Mouse (Mus musculus) lung, postnatal 0 days (tissue): ENCODE results near the gene Man2a1. TPM values are rescaled to one million over a fixed set of nuclear protein-coding genes. Genes with fewer than 3 reads are reported as not detected.

Experiments
- ATAC-seq: fragments of 200-750 bp; cut with Nextera tagmentation; 2 replicates; pipeline ENCODE4 v1.8.0; 2017; ENCODE audit warnings: moderate library complexity
- DNase-seq: peaks from one replicate; pipeline ENCODE4 v3.0.0-alpha.2; 2016; ENCODE audit warnings: low spot score
- H3K27ac ChIP-seq: fragments of 300-500 bp; sonication (generic); 2 replicates; pipeline ENCODE4 v1.5.1; 2014; ENCODE audit warnings: antibody characterized with exemption, mild to moderate bottlenecking, low read length, mixed read lengths
- H3K27me3 ChIP-seq: fragments of 300-500 bp; sonication (generic); replicated peaks from 2 replicates; pipeline ENCODE4 v1.6.1; 2014; ENCODE audit warnings: low read length, mixed read lengths; ENCODE audit not compliant: insufficient read depth
- H3K36me3 ChIP-seq: fragments of 300-500 bp; sonication (generic); 2 replicates; pipeline ENCODE4 v1.6.1; 2014; ENCODE audit warnings: low read length, mixed read lengths; ENCODE audit not compliant: insufficient read depth
- H3K4me1 ChIP-seq: fragments of 300-500 bp; sonication (generic); 2 replicates; pipeline ENCODE4 v1.6.1; 2014; ENCODE audit warnings: antibody characterized with exemption, low read depth, low read length, mixed read lengths; ENCODE audit not compliant: insufficient read depth
- H3K4me2 ChIP-seq: fragments of 300-500 bp; sonication (generic); replicated peaks from 2 replicates; pipeline ENCODE4 v1.6.1; 2014; ENCODE audit warnings: low read depth, mild to moderate bottlenecking, low read length, moderate library complexity, mixed read lengths
- H3K4me3 ChIP-seq: fragments of 300-500 bp; sonication (generic); 2 replicates; pipeline ENCODE4 v1.5.1; 2014; ENCODE audit warnings: low read depth, low read length
- H3K9ac ChIP-seq: fragments of 300-500 bp; sonication (generic); replicated peaks from 2 replicates; pipeline ENCODE4 v1.6.1; 2014; ENCODE audit warnings: low read depth, mild to moderate bottlenecking
- H3K9me3 ChIP-seq: fragments of 300-500 bp; sonication (generic); 2 replicates; pipeline ENCODE4 v1.6.1; 2016; ENCODE audit warnings: low read length, mixed read lengths
- CTCF ChIP-seq: IDR thresholded peaks from 2 replicates; pipeline ENCODE4 v1.5.1; 2016; ENCODE audit warnings: antibody characterized with exemption, mild to moderate bottlenecking
- EP300 ChIP-seq: IDR thresholded peaks from 2 replicates; pipeline ENCODE4 v1.6.1; 2016; ENCODE audit warnings: antibody characterized with exemption, mild to moderate bottlenecking, control low read depth
- WGBS: fragments of 180-500 bp; shearing (Covaris S2); extraction: QIAGEN DNeasy Blood & Tissue Kit; methylation state at CpG from one replicate; pipeline ENCODE4 v1.1.7; 2014; 5-methylcytosine and 5-hydroxymethylcytosine counted together
- polyA plus RNA-seq: library from polyadenylated mRNA; unstranded; fragments of >200 nt; fragmentation: Nextera tagmentation; extraction: Ambion mirVana; gene quantifications from 2 replicates; pipeline ENCODE4 v1.2.1, GENCODE M21; 2015

The Man2a1 gene
- polyA plus RNA-seq, 1 experiment from 2014 or later = 9.7 TPM

DNA sequence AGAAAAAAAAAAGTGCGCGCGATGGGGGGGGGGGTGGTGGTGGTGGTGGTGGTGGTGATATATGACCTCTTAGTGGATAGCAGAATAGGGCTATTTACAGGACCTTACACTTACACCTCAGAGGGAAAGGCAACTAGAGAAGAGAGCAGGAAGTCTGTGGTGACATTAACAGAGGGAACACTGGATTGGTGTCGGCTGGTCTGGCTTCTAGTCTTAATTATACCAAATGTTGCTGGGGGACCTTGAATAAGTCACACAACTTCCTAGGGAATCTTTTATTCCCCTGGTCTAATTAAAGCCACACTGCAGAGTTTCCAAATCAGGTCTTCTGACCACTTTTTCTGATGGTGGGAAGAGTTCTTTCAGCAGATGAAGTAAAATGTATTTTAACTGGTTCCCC, 163.0 kb downstream of the Man2a1 start:
- TF ChIP-seq EP300 = no peak
- TF ChIP-seq CTCF = no peak
- Histone ChIP-seq H3K4me3 (no peak overlapping the region), H3K9me3 (no peaks in the 10 kb centered on the region), H3K4me1 (no peaks in the 10 kb centered on the region), H3K27ac (no peak overlapping the region), H3K9ac (no peak overlapping the region), H3K27me3 (no peaks in the 10 kb centered on the region), H3K36me3 (no peaks in the 10 kb centered on the region), H3K4me2 (no peak overlapping the region)
- DNase-seq = no peak
- no peak for ATAC-seq
- 96% methylated on average over 4 of the region's 4 CpGs for WGBS

DNA sequence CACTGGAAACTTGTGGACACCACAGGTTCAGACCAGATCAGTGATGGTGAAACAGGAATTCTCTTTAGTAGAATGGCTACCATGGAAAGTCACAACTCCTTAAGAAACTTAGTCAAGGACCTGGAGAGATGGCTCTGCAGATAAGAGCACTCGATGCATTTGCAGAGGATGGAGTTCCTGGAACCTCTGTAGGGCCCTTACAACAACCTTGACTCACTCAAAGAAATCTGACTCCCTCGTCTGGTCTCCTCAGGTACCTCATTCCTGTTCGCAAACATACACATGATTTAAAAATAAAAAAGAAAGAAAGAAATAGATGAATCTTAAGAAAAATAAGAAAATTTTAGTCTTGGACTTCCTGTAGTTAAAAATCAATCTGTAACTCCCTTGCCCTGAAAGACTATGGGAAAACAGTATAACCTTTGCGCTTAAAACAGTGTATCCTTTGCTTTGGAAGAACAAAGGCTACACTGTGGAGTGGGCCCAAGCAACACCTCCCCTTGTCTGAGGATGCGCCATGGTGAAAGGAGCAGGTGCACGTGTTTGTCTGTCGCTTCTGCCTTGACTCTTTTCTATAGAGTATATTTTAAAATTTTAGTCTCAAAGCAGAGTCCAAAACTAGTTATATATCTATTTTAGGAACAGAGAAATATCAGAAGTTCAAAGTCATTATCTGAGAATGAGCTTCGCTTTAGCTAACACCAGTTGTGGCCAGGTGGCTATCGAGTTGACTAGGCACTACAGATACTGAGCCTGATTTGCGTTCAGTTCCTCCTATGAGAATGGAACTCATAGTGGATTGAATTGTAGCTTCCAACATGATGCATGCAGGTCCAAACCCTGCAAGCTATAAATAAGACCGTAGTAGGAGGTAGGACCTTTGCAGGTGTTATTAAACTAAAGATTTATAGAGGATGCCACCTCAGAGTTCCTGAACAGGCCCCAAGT, 163.9 kb downstream of the Man2a1 start:
- Histone ChIP-seq H3K9ac (no peak overlapping the region), H3K4me1 (no peaks in the 10 kb centered on the region), H3K4me2 (no peak overlapping the region), H3K27ac (no peak overlapping the region), H3K27me3 (no peaks in the 10 kb centered on the region), H3K9me3 (no peaks in the 10 kb centered on the region), H3K36me3 (no peaks in the 10 kb centered on the region), H3K4me3 (no peak overlapping the region)
- peak; percentile 57 for ATAC-seq
- DNase-seq = peak; percentile 47
- TF ChIP-seq EP300 (no peak), CTCF (no peak)
- 84% methylated on average over 11 of the region's 11 CpGs for whole genome bisulfite sequencing

DNA sequence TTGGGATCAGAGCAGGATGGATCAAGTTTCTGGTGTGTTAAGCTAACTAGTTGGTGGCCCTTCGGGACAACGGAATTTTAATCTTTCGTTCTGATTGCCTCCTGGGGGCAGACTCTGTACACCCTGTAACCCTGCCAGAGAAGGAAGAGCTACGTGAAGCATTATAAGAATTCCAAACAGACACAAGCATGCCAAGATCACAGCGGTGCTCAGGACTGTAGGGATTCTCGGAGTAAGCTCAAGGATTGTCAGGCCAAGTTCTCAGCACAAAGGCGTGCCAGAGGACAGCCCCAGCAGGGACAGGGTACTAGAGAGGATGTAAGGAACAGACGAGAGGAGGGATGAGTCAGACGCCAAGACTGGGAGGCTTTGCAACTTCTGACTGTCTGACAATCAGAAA, 164.8 kb downstream of the Man2a1 start:
- H3K4me1 ChIP-seq = no peaks in the 10 kb centered on the region
- no peaks in the 10 kb centered on the region for H3K36me3 ChIP-seq
- no peak overlapping the region for H3K4me3 ChIP-seq
- WGBS = 45% methylated on average over 9 of the region's 9 CpGs
- H3K27me3 ChIP-seq = no peaks in the 10 kb centered on the region
- ATAC-seq = peak; percentile 38; the same call in 1 of the 2 replicates
- no peak overlapping the region for H3K27ac ChIP-seq
- TF ChIP-seq CTCF (no peak), EP300 (no peak)
- H3K4me2 ChIP-seq = no peak overlapping the region
- H3K9me3 ChIP-seq = no peaks in the 10 kb centered on the region
- no peak overlapping the region for H3K9ac ChIP-seq
- DNase-seq = peak; percentile 34

DNA sequence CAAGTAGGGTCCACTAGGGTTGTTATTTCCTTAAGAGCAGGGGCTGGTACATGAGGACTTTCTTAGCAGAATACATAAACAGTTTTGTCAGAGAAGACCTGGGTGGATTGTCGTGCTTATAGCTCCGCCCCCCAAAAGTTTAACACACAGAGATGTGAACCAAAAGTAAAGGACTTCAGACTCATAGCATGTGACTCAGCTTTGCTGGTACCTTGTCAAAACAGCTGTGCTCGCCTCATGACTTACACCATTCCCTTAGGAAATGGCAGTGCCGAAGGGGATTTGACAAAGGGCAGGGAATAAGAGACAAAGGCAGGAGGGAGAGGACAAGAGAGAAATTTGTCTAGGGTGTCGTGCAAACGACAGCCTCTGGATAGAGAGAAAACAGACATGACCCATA, 166.0 kb downstream of the Man2a1 start:
- Histone ChIP-seq H3K9ac (no peak overlapping the region), H3K9me3 (no peaks in the 10 kb centered on the region), H3K4me1 (no peaks in the 10 kb centered on the region), H3K4me3 (no peak overlapping the region), H3K27me3 (no peaks in the 10 kb centered on the region), H3K4me2 (no peak overlapping the region), H3K36me3 (no peaks in the 10 kb centered on the region), H3K27ac (no peak overlapping the region)
- TF ChIP-seq EP300 (no peak), CTCF (no peak)
- DNase-seq (no peak), ATAC-seq (no peak)
- WGBS = 58% methylated on average over 6 of the region's 6 CpGs

DNA sequence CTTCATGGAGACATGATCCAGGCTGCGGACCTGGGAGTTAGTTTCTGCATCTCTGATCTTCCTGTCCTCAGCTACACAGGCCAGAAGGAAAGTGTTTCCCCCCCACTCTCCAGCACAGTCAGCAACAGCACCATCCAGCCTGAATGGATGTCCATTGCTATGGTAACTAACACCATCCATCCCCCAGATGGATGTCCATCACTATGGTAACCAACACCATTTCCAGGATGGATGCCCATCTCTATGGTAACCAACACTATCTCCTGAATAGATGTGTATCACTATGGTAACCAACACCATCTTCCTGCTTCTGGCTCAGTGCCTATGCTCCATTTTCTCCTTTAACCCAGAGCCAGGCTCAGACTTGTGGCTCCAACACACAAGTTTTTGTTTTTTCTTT, 169.7 kb downstream of the Man2a1 start:
- Histone ChIP-seq H3K4me1 (no peaks in the 10 kb centered on the region), H3K27ac (no peak overlapping the region), H3K27me3 (no peaks in the 10 kb centered on the region), H3K4me3 (no peak overlapping the region), H3K9ac (no peak overlapping the region), H3K36me3 (no peaks in the 10 kb centered on the region), H3K4me2 (no peak overlapping the region), H3K9me3 (no peaks in the 10 kb centered on the region)
- ATAC-seq = no peak
- 74% methylated on average over 1 of the region's 1 CpGs for WGBS
- DNase-seq = no peak
- TF ChIP-seq CTCF (no peak), EP300 (no peak)

DNA sequence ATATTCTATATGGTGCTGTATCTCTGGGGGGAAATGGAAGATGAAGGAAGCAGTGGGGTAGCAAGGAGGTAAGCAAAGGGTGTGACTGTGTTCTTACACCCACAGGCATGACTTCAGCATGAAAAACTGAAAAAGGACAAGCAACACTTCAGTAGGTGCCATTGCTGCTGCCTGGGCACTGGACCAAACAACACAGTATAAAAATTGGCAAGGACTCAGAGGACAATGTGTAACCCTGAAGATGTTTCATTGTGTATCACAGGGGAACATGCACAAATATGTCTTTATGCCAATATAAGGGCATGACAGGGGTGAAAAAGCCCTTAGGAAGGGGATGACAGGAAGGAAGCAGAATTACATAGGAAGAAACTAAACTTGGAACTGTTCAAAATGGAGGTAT, 172.1 kb downstream of the Man2a1 start:
- no peak for TF ChIP-seq EP300
- no peak for TF ChIP-seq CTCF
- Histone ChIP-seq H3K4me2 (no peak overlapping the region), H3K4me3 (no peak overlapping the region), H3K36me3 (no peaks in the 10 kb centered on the region), H3K4me1 (no peaks in the 10 kb centered on the region), H3K27me3 (no peaks in the 10 kb centered on the region), H3K9me3 (no peaks in the 10 kb centered on the region), H3K27ac (no peak overlapping the region), H3K9ac (no peak overlapping the region)
- DNase-seq (no peak), ATAC-seq (no peak)
